Mouse (Mus musculus) testis, postnatal 14 days (tissue): Measurements from ENCODE around the gene Tsga10ip.
A peak's percentile ranks its signal among the peaks of the same experiment; 100 is the strongest.
"Not testable (repeated sequence)": the region's sequence is repeated elsewhere in the genome, so short reads cannot be mapped to it uniquely, and the experiment has no call there.

Source experiments
- DNase-seq: peaks from one replicate; pipeline ENCODE4 v3.0.0; 2021; ENCODE audit warnings: low spot score

The Tsga10ip gene

GRCm38 (mm10) chr19:5388588-5389242, 13.6 kb downstream of the Tsga10ip start, which contains the start of gene Sart1:
Gene Sart1 (minus strand): TSS chr19:5388703.
- peak; percentile 96 for DNase-seq

DNA sequence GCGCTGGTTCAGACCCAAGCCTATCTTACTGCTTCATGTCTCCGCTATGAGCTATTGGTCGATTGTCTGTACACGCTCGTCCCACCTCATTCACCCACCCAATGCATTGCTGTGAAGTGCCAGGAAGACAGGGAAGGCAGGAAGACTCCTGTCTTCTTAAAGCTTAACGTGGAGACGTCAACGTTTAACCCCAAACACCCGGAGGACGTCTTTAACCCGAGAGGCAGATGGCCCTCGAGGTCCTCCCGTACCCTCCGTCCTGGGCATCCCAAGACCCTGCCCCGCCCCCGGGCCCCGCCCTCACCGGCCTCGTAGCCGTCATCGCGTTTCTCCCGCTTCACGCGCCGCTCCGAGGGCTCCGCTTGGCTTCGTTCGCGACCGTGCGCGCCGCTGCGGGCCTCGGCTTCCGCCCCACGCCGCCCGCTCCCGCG, 14.3 kb downstream of the Tsga10ip start:
- peak; percentile 52 for DNase-seq

GRCm38 (mm10) chr19:5384715-5385114, 17.6 kb downstream of the Tsga10ip start:
- no peak for DNase-seq

DNA sequence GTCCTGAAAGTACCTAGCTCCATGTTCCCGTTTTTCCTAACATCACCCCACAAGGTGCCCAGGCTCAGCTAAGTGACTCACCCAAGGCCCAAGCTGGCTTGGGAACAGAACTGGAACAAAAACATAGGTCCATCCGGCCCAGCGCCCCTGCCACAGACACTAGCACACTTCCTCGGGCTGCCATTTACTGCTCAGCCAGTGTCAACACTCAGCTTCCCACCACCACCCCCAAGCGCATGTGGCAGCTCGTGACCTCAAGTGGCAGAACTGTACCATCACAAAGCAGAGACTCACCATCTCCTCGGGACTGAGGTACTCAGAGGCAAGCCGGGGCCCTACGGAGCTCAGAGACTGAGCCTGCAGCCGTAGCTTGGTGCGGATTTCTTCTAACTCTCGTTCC, 19.0 kb downstream of the Tsga10ip start:
- no peak for DNase-seq

GRCm38 (mm10) chr19:5377446-5377845, 24.9 kb downstream of the Tsga10ip start:
- DNase-seq, result no peak

DNA sequence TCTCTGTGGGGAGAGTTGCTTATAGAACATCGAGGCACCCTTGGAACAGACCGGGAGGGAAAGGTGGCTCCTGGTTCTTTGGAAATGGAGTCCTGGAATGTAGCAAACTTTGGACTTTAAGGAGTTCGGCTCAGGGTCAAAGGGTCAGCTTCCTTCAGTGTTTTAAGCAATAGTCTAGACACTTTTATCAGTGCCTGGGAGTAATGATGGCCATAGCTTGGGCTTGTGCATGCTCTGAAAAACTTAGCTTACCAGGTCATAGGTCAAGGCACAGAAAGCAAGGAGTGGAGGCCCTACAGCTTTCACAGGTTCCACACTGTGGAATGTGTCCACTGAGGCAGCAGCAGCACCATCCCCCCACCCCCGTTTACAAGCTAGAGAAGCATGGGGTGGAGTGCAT, 27.6 kb downstream of the Tsga10ip start:
- DNase-seq, result no peak

GRCm38 (mm10) chr19:5374177-5374576, 28.1 kb downstream of the Tsga10ip start:
- no peak for DNase-seq

GRCm38 (mm10) chr19:5372724-5373123, 29.6 kb downstream of the Tsga10ip start:
- no peak for DNase-seq

DNA sequence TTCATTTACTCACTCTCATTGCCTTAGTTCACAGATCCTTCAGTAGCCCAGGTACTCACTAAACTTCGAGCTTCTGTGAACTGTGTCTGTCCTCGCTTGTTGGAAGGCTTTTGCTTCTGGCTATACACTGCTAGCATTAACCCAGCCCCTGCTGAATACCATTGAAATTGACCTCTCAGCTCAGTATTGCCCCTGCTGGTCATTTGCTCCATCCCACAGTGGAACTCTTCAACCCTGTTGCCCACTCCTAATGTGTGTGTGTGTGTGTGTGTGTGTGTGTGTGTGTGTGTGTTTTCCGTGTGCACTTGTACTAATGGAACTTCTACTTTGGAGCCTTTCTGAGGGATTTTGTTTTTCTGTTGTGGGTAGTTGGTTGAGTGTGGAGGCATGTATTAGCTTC, 31.4 kb downstream of the Tsga10ip start:
- no peak for DNase-seq

DNA sequence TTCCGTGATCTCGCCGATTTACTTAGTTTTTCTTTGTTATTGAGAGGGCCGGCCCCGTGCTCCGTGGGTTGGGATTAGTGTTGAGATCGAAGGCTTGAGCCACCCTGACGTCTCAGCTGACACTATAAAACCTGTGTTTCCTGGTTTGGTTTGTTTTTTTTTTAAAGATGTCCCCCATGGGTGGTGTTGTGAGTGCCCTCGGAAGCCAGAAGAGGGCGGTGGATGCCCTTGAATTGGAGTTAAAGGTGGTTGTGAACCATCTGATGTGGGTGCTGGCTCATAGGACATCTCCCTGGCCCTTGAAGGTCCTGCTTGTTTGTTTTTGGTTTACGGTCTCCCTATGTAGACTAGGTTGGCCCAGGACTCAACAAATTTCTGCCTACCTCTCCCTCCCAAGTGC, 34.9 kb downstream of the Tsga10ip start:
- DNase-seq, result no peak

DNA sequence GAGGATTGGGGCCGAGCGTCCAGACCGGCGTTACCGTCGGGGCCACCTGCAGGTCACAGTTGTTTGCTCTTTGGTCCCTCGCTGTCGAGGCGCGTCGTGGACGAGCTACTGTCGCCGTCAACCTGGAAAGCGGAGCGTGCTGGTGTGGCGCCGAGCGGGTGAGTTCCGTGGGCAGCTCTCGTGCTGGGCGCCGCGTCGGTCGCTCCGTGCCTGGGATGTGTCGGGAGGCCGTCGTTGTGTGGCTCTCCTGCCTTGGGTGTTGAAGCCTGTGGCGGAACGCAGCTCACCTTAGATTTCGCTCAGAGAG, 35.3 kb downstream of the Tsga10ip start, which contains the start of gene Banf1:
Banf1 (minus strand) TSS at position 116 of the 307 bp plus-strand sequence.
- DNase-seq, result no peak

DNA sequence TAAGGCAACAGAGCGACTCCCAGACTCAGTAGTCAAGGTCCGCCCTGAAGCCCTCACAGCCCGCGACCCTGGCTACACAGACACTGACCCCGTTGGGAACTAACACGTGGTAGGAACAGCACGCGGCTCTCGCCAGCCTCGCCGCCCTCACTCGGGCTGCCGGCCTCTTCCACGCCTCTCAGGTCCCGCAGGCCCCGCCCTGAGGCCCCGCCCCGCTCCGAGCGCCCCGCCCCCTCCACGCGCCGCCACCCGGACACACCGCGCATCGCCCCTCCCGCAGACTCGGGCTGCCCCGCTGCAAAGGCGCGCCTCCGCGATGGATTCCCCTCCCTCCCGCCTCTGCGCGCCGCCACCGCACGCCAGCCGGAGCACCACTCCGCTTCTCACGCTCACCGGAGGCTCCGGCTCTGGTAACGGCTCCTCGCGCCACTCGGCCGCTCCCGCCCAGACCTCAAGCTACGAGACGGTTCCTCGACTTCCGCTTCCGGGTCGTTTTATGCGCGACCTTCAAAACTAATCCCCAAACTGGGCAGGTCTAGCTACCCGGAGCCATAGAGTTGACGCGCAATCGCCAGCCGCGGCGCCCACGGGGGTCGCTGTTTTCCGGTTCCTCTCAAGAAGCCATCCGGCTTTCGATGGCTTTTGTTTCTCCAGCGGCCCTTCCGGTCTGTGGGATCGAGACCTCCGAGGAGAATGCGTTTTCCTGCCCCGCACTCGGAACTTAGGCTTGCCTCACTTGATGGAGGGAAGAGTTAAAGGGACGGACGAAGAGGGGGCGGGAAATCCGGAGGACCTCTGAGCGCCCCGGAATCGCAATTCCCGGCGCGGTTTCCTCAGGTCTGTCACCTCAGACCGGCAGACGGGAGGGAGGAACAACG, 35.9 kb downstream of the Tsga10ip start, which contains the start of gene Eif1ad:
Eif1ad (plus strand) TSS at position 567 of the 878 bp plus-strand sequence.
- DNase-seq, result peak; percentile 97

DNA sequence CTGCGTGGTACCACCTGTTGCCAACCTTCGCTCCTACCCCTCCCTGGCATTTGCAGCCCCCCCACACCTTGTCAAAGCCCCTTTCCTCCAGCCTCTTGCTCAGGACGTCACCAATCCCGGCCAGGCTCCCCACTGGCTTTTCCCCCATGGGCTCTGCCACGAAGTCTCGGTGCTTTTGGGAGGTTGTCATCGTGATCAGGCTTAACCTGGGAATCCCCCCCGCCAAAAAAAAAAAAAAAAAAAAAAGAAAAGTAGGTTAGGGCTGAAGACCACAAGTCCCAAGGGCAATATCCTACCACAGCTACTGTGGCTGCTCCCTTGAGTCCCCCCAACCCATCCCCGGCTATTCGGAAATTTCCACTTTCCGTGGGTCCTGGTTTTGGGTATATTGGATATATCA, 36.6 kb downstream of the Tsga10ip start:
- no peak for DNase-seq

DNA sequence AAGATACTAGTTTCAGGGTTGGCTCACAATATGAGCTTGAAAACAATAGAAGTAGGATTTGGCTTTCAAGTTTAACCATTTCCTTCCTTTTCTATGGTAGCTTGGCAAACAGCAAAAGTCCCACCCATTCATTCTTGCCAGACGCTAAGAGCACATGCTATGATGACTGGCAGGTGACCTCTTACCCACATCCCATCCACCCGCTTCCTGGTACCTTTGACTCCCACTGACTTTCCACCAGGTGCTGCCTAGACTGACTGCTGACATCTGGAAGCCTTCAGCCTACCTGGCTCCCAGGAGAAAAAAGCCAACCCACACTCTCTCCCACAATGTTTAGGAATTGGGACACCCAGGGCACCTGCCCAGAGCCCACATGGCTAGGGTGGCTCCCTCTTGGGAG, 38.2 kb downstream of the Tsga10ip start:
- DNase-seq, result no peak

DNA sequence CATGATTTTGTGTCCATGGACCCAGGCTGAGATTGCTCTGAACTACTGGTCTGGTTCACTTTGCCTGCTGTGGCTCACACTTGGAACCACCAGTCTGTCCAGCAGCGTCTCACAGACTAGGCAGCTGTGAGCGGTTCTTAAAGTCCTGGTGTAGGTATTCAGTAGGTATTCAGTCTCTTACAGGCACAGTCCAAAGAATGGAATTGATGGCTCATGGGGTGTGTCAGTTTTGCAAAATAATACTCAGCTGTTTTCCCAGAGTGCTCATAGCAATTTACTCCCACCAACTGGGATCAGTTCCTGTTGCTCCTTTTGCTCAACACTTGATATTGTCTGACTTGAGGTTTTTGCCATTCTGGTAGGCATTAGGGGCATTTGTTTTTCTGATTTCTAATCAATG, 40.1 kb downstream of the Tsga10ip start:
- DNase-seq, result no peak

- no peak for DNase-seq
These were observed 46.2 kb downstream of the Tsga10ip start for GRCm38 (mm10) chr19:5356080-5356479.

DNA sequence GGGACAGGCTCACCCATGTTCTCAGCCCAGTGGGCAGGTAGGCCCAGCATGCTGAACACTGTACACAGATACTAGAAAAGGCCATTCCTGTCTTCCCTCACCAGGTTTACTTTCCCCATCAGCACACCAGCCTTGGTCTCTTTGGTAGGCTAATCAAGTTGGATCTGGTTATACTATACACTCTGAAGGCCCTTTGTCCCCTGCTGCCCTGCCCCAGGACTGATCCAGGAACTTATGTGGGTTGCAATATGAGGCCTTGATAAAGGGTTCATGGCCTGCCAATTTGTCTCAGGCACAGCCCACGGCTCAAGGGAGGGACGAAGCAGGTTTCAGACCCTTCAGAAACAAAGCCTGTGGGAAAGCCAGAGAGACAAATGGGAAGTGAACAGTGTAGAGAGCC, 48.7 kb downstream of the Tsga10ip start:
- no peak for DNase-seq

GRCm38 (mm10) chr19:5349502-5349873, 52.8 kb downstream of the Tsga10ip start, which contains the start of gene Cst6:
Gene Cst6 (minus strand): TSS chr19:5349574.
- not testable (repeated sequence) for DNase-seq

DNA sequence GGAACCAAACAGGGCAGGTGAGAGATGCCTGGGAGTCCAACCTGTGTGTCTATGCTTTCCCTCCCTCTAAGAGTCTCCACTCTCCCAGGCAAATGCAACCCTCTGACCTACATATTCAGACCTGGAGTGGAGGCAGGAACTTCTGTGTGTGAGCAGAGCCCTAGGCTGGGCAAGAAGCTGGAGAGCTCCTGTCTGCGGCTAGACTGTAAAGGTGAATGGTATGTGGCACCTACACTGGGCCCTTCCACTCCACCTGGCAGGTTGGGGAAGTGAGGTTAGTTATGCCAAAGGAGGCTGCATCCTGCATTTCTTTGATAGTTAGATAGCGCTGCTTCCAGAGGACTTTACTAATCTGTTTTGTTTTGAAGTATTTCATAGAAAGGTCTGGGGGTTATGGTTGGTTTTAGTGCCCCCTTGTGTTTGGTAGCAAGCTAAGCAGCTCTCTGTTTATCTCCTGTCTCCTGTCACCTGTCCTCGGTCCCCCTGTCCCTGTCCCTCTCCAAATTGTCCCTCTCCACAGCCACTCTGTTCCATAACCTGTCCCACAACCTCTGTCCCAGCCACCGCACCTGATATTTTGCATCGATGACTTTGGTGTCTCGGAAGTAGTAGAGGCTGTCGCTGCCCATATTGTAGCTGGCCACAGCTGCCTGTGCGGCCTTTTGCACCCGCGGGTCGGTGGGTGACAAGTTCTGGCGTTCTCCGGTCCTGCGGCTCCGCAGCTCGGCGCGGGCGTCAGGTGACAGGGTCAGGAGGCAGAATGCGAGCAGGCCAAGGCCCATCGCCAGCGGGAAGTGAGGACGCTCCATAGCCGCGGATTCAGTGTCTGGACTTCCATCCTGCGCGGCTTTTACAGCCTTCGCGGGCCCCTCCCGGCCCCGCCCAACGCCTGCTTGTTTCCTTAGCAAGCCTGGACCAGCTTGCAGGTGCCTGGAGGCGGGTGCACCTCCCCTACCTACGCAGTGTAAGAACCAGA, 53.5 kb downstream of the Tsga10ip start:
- DNase-seq, result no peak

- DNase-seq, result no peak
These were observed 54.3 kb downstream of the Tsga10ip start for GRCm38 (mm10) chr19:5348064-5348463.

DNA sequence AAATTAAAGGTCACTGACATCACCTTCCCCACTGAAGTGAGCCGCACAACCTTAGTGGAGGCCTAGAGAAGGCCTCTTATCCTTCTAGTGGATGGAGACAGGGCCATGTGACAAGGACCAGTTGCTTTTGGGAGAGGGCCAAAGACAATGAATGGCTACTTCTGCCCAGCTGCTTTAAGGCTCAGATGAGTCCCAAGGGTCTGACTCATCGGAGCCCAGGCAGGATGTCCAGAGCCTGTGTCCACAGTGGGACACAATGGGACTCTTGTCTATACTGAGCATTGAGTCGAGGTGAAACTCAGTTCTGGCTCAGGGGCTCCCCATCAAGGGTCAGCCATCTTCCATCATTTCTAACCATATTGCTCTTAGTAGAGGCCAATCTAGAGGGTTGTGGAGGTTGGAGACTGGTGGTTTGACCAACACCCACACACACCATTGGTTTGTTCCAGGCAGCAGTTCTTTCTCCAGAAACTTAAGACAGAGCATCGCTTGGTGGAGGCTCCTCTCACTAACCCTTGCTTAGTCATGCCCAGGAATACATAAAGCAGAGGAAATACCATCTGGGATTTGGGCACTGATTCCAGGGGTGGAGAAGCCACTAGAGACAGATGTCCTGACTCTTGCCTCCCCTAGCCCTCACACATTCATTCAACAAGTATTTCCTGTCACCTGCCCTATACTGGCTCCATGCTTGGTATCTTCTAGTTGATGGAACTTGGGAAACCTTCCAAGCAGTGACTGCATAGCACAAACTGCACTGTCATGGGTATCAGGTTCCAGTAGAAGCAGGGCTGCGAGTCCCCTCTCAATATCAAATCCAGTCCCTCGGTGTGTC, 56.8 kb downstream of the Tsga10ip start:
- no peak for DNase-seq
